Mouse (Mus musculus) fat pad, adult 2 months (tissue): Measurements from ENCODE around the gene Wwp2.

ENCODE experiments used
- DNase-seq: peaks from one replicate; pipeline ENCODE4 v3.0.0-alpha.2; 2011; ENCODE audit warnings: low read depth, low spot score; ENCODE audit errors: extremely low read depth

Gene Wwp2

DNA sequence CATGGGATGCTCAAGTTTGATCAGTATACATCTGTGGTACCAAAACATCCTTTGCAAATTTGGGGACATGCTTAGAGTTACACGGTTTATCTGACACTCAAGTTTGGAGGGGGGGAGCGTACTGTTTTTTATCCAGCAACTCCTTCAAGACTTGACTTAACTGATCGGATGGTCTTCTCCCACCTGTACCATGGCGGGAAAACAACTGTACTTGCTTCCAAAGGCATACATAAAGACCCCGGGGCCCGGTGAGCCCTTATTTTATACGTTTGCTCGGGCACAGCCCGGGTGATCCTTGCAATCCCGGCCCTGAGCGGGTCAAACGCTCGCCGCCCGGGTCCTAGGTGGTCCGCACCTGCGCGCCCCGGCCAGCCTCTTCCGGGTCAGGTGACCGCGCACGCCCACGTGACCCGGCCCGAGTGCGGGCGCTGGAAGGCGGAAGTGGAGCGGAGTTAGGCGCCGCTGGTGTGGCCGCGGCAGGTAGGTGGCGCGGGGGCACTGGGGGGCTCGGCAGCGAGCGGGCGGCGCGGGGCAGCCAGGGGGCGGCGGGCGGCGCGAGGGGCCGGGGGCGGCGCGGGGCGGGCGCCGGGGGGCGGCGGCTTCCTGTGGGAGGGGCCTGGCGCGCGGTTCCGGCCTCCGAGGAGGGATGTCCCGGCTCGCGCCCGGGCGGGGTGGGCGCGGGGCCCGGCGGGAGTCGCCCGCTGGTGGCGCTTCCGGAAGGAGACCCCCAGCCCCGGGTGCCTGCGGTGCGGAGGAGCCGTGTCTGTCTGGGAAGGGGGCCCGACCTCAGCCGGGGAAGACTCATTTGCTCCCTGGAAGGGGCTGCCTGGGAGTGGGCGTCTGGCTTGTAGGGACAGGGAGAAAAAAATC is at the start of gene Wwp2:
Wwp2 (plus strand) TSS at position 404 of the 870 bp plus-strand sequence.
- no peak for DNase-seq

DNA sequence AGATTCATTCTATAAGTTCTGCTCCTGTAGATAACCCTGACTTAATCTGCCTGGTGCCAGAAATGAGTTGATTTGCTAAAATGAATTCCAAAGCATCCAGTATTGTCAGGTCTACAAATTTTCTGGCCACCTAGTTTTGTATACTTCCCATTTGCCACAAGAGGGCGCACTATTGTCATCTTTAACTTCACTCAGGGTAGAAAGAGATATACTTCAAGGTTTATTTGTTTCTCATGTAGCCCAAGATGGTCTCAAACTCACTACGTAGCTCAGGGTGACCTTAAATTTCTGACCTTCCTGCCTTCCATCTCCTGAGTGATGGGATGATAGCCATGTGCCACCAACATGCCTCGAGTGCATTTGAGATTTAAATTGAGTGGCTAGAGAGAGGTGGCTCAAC is 49.5 kb upstream of the Wwp2 start:
- no peak for DNase-seq

DNA sequence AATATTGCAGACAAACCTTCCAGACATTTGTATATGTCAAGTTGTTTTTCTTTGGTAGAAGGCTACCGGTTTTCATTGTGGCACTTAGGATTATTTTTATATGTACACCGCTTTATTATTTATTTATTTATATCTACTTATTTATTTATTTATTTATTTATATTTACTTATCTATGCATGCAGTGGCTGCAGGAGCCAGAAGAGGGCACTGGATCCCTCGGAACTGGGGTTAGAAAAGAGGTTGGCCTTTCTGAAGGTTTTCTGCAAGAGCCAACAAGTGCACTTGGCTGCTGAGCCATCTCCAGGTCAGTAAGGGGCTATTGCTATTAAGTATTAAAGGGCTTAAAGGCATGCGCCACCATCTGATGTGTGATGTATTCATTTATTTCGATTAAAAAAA is 48.3 kb upstream of the Wwp2 start:
- no peak for DNase-seq

DNA sequence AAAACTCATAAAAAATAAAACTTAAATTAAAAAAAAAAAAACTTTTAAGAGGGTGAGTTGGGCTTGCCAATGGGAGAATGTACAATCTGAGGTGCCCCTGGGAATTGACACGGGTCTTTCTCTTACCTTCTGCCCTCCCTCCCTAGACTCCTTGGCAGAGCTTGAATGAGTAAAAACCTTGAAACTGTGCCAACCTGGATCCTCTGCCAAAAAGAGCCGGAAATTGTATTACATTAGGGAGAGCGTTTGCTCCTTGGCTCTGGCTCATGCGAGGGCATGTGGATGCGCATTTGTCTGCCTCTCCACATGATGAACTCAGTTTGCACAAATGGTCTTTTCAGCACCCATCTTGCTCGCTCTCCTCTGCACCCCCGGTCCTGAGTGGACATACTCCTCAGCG is 46.6 kb upstream of the Wwp2 start:
- no peak for DNase-seq

DNA sequence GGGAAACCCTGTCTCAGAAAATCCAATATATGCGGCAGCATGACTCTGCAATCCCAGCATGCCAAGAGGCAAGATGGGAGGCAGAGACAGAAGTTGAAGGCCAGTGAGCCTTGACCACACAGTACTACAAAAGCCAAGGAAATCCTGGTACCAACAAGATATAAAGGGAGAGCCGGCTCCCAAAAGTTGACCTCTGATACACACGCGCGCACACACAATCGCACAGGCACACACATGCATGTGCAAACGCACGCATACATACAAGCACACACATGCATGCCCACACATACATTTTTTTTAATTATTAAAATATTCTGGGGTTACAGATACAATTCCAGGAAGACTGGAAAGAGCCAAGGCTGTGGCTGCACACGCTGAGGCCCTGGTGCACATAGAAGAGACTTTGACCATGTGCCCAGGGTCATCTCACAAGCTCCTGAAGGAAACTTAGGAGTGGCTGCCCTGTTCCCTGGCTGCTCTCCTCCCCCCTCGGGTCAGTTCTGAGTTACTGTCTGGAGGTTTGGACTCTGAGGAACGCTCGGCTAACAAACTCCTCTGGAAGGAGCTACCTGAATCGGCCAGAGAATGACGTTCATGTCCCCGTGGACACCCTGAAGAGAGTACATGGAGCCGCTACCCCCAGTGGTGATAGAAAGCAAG is 45.6 kb upstream of the Wwp2 start:
- DNase-seq, result no peak

DNA sequence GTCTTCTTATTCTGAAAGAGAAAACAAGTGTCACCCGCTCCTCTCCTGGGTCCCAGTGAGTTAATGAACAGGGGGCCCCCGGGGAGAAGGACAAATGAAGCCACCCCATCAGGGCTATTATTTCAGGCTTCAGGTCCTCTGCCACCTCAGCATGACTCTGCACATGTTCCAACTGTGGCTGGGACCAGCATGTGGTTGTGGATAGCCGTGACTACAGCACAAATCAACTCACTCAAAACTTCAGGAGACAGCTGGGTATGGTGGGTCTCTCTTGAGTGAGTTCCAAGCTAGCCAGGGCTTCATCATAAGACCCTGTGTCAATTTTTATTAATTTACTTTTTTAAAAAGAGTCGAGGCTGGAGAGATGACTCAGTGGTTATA is 45.0 kb upstream of the Wwp2 start:
- DNase-seq, result no peak

DNA sequence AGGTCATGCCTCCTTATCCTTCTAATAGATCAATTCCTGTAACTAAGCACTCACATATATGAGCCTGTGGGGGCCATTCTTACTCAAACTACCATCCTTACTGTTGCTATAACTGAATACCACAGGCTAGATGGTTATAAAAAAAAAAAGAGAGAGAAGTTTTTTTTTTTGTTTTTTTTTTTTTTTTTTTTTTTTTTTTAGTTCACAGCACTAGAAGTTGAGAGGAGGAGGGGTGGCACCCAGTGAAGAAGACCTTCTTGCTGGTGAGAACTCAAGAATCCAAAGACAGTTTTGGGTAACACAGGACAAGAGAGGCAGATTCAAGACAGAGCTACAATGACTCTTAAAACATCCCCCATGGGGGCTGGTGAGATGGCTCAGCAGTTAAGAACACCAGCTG is 40.8 kb upstream of the Wwp2 start:
- DNase-seq, result no peak

DNA sequence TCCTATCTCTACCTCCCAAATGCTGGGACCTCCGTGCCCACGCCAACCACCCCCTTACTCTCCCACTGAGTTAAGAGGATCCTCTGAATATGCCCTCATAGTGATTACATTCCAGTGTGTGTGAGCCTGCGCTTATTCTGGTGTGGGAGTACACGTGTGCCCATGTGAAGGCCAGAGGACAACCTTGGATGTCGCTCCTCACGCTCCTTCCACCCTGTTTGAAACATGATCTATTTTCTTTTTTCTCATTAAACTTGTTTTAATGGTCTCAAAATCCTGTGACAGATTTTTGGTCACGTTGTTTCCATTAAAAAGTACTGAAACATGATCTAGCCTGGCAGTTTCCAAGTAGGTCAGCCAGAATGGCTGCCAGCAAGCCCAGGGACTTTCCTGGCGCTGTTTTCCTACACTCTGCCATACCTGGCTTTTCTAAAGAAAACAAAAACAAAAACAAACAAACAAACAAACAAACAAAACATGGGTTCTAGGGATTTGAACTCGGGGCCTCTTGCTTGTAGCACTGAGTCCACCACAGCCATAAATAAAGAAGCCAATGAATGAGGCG is 40.0 kb upstream of the Wwp2 start:
- no peak for DNase-seq

DNA sequence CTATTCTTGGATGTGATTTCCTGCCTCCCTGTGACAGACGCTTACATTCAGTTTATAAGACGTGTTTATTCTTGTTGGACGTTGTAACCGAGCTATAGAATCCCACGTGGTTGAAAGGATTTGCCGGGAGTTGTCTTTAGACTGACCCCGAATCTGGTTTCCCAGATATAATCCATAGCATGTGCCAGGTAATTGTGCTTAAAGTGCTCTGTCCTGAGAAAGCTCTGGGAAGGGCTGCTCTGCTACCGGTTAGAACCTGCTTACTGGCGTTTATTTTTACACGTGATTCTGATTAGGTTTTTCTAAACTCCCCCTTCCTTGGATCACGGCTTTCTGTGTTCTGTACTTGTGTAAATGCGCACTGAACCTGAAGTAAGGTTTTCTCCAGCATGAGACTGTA is 38.5 kb upstream of the Wwp2 start:
- DNase-seq, result peak; percentile 43

DNA sequence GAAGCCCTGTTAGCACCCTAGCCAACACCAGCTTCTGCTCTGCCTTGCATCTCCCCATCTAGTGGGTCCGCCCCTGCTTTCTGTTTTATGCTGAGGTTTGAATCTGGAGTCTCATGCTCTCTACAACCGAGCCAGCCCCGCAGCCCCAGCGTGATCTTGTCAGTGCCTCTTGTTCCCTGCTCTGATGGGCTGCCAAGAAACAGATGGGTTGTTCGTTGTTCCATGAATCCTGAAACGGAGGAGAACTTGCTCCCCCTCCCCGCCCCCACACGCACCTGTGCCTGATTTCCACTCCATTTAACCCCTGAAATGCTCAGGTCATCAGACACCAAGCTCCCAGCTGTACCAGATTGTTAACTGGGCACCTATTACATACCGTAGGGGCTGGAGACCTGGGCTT is 36.7 kb upstream of the Wwp2 start:
- DNase-seq, result no peak

DNA sequence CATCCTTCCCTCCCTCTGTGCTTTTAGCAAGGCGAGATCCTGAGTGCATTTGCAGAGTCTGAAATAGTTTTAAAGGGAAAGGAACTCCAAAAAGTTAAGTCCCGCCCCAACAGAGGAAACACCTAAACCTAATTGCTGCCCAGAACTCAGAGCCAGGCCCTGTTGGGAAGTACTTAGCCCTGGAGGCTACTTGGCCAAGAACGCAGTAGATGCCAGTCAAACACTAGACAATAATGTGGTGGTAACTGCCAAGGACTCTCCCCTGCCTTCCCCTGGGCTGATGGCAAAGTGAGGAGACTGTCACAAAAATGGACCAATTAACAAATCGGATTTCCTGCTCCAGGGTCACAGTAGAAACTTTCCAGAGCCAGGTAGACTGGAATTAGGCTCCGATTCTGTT is 34.3 kb upstream of the Wwp2 start:
- DNase-seq, result peak; percentile 58

DNA sequence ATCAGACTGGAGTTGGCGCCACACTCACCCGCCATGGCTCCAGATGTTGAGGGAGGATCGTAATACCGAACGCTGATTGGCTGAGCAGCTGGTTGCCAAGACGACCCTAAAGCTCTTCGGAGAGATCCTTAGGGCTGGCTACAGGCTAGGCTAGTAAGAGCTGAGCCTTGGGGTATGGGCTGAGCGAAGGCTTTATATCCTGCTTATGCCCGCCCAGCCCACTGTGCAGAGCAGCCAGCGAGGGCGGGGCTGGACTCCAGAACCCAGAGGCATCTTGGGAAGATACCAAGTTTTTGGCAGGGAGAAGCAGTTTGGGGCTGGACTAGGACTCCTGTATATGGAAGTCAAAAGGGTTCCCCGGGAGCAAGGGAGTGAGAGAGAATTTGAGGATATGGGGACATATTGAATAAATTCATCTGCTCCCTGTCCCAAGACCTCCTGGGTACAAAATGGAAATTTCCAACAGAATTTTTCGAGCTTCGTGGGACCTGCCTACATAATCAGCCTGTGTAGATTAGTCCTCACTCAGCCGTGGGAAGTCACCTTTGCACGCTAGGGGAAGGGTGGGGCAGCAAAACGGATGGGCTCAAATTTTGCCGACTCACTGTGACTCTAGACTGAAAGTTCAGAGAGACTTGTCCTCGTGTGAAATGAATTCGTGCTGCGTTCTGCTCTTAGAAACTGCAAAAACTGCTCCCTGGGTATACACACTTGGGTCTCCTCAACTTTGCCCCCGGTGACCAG is 33.0 kb upstream of the Wwp2 start, which contains the start of gene Nqo1:
Nqo1 (minus strand) TSS at position 169 of the 744 bp plus-strand sequence.
- DNase-seq, result no peak

DNA sequence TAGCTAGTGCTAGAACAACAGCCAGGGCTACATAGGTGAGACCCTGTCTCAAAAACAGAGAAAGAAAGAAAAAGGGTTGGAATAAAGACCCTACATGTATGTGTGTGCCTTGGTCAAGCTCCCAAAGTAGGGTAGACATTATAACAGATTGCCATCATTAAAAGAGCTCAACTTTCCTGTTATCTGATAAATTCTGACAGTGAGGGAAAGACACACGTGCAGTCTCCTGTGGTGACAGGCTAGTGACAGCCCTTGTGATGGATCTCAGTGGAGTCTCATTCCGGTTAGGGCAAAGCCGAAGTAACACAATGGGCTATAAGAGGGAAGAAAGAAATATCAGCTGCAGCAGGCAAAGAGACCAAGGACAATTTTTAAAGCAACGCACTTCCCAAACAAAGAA is 32.1 kb upstream of the Wwp2 start:
- DNase-seq, result no peak

DNA sequence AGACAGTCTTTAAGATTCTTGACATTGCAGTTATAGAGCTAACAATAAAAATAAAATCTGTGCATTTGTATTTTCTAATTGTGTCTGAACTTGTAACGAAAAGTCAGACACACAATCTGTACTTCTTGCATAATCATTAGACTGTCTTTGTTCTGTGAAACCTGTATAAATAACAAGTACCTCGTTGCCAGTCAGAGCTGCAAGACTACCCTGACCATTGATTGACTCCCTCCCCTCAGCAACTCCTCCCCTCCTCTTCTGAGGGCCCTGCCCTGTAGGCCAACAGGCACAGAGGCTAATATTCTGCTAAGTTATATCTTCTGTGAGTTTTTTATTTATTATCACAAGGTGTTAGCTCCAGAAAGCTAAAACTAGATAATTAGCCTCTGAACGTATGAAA is 30.2 kb upstream of the Wwp2 start:
- DNase-seq, result no peak

DNA sequence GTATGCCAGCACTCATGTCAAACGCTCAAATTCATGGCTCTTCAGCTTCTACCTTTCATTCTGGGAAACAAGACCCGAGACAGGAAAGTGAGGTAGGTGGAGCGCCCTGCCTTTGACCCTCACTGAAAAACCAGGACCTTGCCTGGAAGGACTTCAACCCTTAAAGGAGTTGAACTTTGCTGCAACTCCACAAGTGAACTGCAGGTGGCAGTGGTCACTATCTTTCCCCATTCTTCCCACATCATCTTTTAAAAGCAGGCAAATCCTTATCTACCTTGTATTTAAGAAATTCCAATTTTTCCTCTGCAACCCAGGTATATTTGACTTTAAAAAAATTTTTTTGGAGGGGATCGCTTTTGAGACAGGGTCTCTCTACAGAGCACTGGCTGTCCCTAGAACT is 24.8 kb upstream of the Wwp2 start:
- no peak for DNase-seq

DNA sequence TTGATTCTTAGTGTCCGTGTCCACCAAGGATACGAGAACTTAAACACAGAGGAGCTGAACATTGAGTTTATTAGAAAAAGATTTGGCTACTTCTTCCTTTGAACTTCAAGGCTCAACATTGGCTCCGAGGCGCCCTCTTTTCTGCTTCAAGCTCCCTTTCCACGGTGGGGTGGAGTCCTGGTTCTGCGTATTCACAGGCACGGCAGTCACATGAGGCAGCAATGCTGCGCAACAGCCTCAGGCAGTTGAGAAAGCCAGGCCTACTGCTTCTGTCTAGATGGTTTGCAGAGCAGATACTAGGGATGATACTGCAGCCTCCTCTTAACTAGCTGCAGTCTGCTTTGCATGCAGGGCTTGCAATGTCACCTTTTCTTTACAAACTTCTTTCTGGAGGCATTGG is 23.6 kb upstream of the Wwp2 start:
- DNase-seq, result no peak

DNA sequence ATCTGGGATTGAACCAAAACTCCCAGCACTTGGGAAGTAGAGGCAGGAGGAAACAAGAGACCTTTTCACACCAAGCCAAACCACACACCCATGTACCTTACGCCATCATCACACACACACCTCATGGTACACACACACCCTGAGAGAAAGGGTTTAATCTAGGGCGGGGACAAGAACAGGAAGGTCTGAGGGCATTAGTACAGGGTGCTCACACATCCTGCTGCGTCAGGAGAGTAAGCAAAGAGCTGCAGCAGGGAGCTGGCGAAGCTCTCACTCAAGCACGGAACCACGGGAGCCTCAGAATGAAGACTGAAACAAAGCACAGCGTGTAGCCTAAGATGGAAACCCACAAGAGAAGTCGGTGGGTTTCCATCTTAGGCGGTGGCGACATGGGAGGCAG is 22.3 kb upstream of the Wwp2 start:
- DNase-seq, result no peak

DNA sequence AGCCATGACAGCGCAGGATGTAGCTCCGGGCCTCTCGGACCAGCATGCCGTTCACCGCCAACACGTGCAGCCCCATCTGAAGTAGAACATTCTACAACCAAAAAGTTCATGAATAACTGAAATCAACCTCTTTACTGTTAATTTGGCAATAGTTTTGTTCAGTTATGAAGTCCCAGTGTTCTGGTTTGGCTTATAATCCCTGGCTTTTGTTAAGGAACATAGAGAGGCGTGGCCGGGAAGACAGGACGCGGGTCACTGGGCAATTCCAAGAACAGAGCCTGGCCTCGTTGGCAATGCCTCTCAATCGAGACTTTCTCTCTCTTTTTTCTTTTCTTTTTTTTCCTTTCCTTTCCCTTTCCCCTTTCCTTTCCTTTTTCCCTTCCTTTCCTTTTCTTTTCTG is 19.2 kb upstream of the Wwp2 start:
- no peak for DNase-seq

DNA sequence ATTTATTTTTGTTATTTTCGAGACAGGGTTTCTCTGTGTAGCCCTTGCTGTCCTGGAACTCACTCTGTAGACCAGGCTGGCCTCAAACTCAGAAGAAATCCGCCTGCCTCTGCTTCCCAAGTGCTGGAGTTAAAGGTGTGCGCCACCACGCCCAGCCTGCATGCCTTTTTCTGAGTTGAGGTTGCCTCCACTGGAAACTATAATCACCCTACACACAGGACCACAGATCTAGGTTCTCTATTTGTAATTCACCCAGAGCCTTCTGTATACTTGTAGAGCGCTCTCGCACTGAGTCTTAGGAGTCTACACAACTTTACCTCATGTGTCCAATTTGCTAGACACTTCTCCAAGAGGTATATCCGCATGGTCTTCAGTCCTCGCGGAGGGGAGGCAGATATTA is 12.0 kb upstream of the Wwp2 start:
- no peak for DNase-seq

DNA sequence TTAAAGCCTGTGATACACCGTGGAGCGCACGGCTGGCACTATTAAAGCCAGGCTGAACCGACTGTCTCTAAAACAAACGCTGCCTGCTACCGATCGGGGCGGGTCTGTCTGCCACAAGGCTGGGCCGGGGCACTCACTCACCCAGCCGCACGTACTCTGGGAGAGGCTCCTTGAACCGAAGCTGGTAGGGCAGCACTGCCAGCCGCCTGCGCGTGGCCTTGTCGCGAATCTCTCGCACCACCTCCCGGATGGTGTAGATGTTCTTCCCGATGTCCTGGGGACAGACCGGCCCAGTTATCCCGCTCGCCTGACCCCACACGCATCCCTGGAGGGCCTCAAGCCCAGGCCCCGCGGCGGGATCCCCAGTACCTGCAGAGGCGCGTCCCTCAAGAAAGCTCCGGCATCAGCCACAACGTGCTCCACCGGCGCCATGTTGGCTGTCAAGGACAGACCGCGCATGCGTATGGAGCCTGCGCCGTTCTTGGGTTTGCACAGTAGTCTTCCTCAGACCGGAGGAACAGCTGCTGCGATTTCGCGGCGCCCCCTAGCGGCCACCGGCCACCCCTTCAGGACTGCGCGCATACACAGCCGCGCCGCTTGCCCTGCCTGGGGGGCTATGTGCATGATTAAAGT is 11.5 kb upstream of the Wwp2 start, which contains the start of gene Nob1:
Nob1 (minus strand) TSS at position 455 of the 633 bp plus-strand sequence.
- DNase-seq, result no peak

DNA sequence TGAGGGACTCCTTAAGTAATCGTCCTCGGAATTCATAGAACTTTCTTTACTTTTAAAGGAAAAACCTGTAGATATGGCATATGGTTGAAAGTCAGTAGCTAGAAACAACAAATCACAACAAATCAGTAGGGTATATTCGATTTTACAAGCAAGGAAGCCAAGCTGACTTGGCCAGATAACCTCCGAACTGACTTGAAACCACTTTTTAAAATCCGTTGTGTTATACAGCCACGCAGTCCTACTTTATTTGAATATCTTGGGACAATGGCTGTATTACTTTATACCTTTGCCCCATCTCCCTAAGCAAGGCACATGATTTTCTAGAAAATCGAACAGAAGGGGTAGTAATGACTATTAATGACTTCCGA is 11.0 kb upstream of the Wwp2 start:
- no peak for DNase-seq
